8 mouse cellular contexts compared by ENCODE assay signal in genomic region chr17:45626577-45627134, GRCm38 (mm10). TPM values are rescaled to one million over a fixed set of nuclear protein-coding genes. Genes with fewer than 3 reads are reported as not detected.
A peak's percentile ranks its signal among the peaks of the same experiment; 100 is the strongest.
DNase-seq lines count a peak whose midpoint lies in the region; ATAC-seq and TF ChIP-seq lines count a peak whose summit lies in the region.

No protein-coding gene starts in this region.

- TF ChIP-seq CTCF in E14TG2a.4 (conservative IDR thresholded peaks at IDR 0.05; ENCODE audit: low read length): peak; percentile 99
- peak; percentile 88 for TF ChIP-seq CTCF in brain, embryonic 14.5 days (IDR thresholded peaks at IDR 0.05; ENCODE audit: borderline replicate concordance, extremely low read depth, insufficient read depth, insufficient read length)
- TF ChIP-seq CTCF in testis, adult 2 months (IDR thresholded peaks at IDR 0.05; ENCODE audit: control insufficient read depth, insufficient read depth, insufficient replicate concordance, low read depth, low read length): peak; percentile 69; the same call in 1 of the 2 replicates

- H3K4me3 ChIP-seq in E14TG2a.4 (replicated peaks; ENCODE audit: low read length): peak overlapping the region; percentile 74
- peak overlapping the region; percentile 14 for H3K4me3 ChIP-seq in erythroblast, embryonic 14.5 days (replicated peaks)
- H3K4me3 ChIP-seq in heart, embryonic 14.5 days (ENCODE audit: control insufficient read depth in 1 of 2, insufficient read depth in 1 of 2, low read depth in 1 of 2, low read length in 2 of 2): no peak overlapping the region
- H3K4me3 ChIP-seq in liver, embryonic 12.5 days: no peak overlapping the region
- H3K4me3 ChIP-seq in testis, adult 2 months (ENCODE audit: control insufficient read depth, low read depth, low read length): peak overlapping the region; percentile 72

- H3K4me1 ChIP-seq in E14TG2a.4 (replicated peaks; ENCODE audit: low read depth, low read length): peaks cover 88% of the 10 kb centered on the region
- H3K4me1 ChIP-seq in erythroblast, embryonic 14.5 days (ENCODE audit: control insufficient read depth): peaks cover 40% of the 10 kb centered on the region
- peaks cover 10 to 14% of the 10 kb centered on the region in 2 experiments for H3K4me1 ChIP-seq in heart, embryonic 14.5 days (ENCODE audit: control insufficient read depth in 2 of 2, insufficient read depth in 2 of 2, low read length in 2 of 2)
- peaks cover 43% of the 10 kb centered on the region for H3K4me1 ChIP-seq in liver, embryonic 12.5 days
- H3K4me1 ChIP-seq in testis, adult 2 months (ENCODE audit: control insufficient read depth, insufficient read depth, low read length): peaks cover 19% of the 10 kb centered on the region

- H3K27me3 ChIP-seq in E14TG2a.4 (ENCODE audit: insufficient read depth, low read length): no peaks in the 10 kb centered on the region
- peaks cover 34% of the 10 kb centered on the region for H3K27me3 ChIP-seq in erythroblast, embryonic 14.5 days (ENCODE audit: control insufficient read depth)
- H3K27me3 ChIP-seq in heart, embryonic 14.5 days (ENCODE audit: control insufficient read depth, insufficient read depth, low read length): no peaks in the 10 kb centered on the region
- peaks cover 27% of the 10 kb centered on the region for H3K27me3 ChIP-seq in liver, embryonic 12.5 days (replicated peaks)
- no peaks in the 10 kb centered on the region for H3K27me3 ChIP-seq in testis, adult 2 months (ENCODE audit: control insufficient read depth, insufficient read depth, low read length)

- H3K9me3 ChIP-seq in E14TG2a.4 (ENCODE audit: low read length): no peaks in the 10 kb centered on the region
- no peaks in the 10 kb centered on the region for H3K9me3 ChIP-seq in erythroblast, embryonic 14.5 days (ENCODE audit: control insufficient read depth, low read length)
- H3K9me3 ChIP-seq in heart, embryonic 14.5 days (ENCODE audit: control insufficient read depth, low read length): no peaks in the 10 kb centered on the region
- no peaks in the 10 kb centered on the region for H3K9me3 ChIP-seq in liver, embryonic 12.5 days (replicated peaks)

- WGBS in heart, embryonic 14.5 days: 23% methylated on average over 15 of the region's 15 CpGs
- 27% methylated on average over 15 of the region's 15 CpGs for WGBS in liver, embryonic 12.5 days (ENCODE audit: insufficient replicate concordance)

- H3K36me3 ChIP-seq in E14TG2a.4 (ENCODE audit: insufficient read depth, low read length): no peaks in the 10 kb centered on the region; the same call in 1 of the 2 replicates
- H3K36me3 ChIP-seq in erythroblast, embryonic 14.5 days (ENCODE audit: control insufficient read depth): no peaks in the 10 kb centered on the region
- no peaks in the 10 kb centered on the region for H3K36me3 ChIP-seq in heart, embryonic 14.5 days (ENCODE audit: control insufficient read depth, insufficient read depth, low read length)
- no peaks in the 10 kb centered on the region for H3K36me3 ChIP-seq in liver, embryonic 12.5 days
- H3K36me3 ChIP-seq in testis, adult 2 months (ENCODE audit: control insufficient read depth, insufficient read depth, low read length): no peaks in the 10 kb centered on the region

- no peak for ATAC-seq in heart, embryonic 14.5 days (ENCODE audit: insufficient number of reproducible peaks, insufficient read depth, low FRiP score, low read depth)
- peak; percentile 48 for ATAC-seq in liver, embryonic 12.5 days

- no peak overlapping the region for H3K27ac ChIP-seq in heart, embryonic 14.5 days (replicated peaks in 1 of 2; ENCODE audit: control insufficient read depth in 1 of 2, insufficient read depth in 1 of 2, low read depth in 2 of 2, low read length in 2 of 2)
- H3K27ac ChIP-seq in liver, embryonic 12.5 days: no peak overlapping the region
- no peak overlapping the region for H3K27ac ChIP-seq in testis, adult 2 months (ENCODE audit: control insufficient read depth, insufficient read depth, low read depth, low read length)

- peak overlapping the region; percentile 49 for H3K4me2 ChIP-seq in heart, embryonic 14.5 days (ENCODE audit: low read length)
- H3K4me2 ChIP-seq in liver, embryonic 12.5 days: peak overlapping the region; percentile 38

- peak; percentile 89 for DNase-seq in brain, embryonic 14.5 days (ENCODE audit: low read depth)
- DNase-seq in kidney, postnatal 25 days: peak; percentile 62 to 79
- DNase-seq in natural killer cell, adult 2 months (ENCODE audit: low spot score in 2 of 2): peak; percentile 44 to 63

- H3K9ac ChIP-seq in heart, embryonic 14.5 days (ENCODE audit: low read length): peak overlapping the region; percentile 6; the same call in 1 of the 2 replicates
- peak overlapping the region; percentile 2; the same call in 1 of the 2 replicates for H3K9ac ChIP-seq in liver, embryonic 12.5 days

- TF ChIP-seq POLR2A in brain, embryonic 14.5 days (IDR thresholded peaks at IDR 0.05; ENCODE audit: borderline replicate concordance, extremely low read depth, insufficient read depth, insufficient read length, poor library complexity, severe bottlenecking): no peak
- no peak for TF ChIP-seq POLR2A in testis, adult 2 months (IDR thresholded peaks at IDR 0.05; ENCODE audit: control insufficient read depth, low read depth, low read length)

RNA-seq across cellular contexts. Expression of gene Mymx, which starts 24.8 kb away (rescaled TPM):
- polyA plus RNA-seq in brain, embryonic 14.5 days (2012; rRNA removed): 0.42 and 0.92 TPM in 2 replicates
- polyA plus RNA-seq in erythroblast, embryonic 14.5 days (2012): 0.44 TPM in 1 of 2 replicates, not detected in the other
- polyA plus RNA-seq in heart, embryonic 14.5 days (2014; fragmentation: Nextera tagmentation; extraction: Ambion mirVana): not detected in 2 replicates
- polyA plus RNA-seq in liver, embryonic 12.5 days (2016; fragmentation: Nextera tagmentation; extraction: Ambion mirVana): 0.33 TPM in 1 of 2 replicates, not detected in the other
- polyA plus RNA-seq in testis, adult 2 months (2012; rRNA removed): 3.4 and 4.4 TPM in 2 replicates

RNA-seq across cellular contexts. Expression of gene Slc29a1, which starts 27.2 kb away (rescaled TPM):
- 43.6 and 60.9 TPM in 2 replicates for polyA plus RNA-seq in brain, embryonic 14.5 days (2012; rRNA removed)
- 77.5 and 78.0 TPM in 2 replicates for polyA plus RNA-seq in erythroblast, embryonic 14.5 days (2012)
- 84.7 and 87.8 TPM in 2 replicates for polyA plus RNA-seq in heart, embryonic 14.5 days (2014; fragmentation: Nextera tagmentation; extraction: Ambion mirVana)
- polyA plus RNA-seq in liver, embryonic 12.5 days (2016; fragmentation: Nextera tagmentation; extraction: Ambion mirVana): 260 and 267 TPM in 2 replicates
- 138 and 143 TPM in 2 replicates for polyA plus RNA-seq in testis, adult 2 months (2012; rRNA removed)

RNA-seq across cellular contexts. Expression of gene Capn11, which starts 32.5 kb away (rescaled TPM):
- 0.13 and 0.62 TPM in 2 replicates for polyA plus RNA-seq in brain, embryonic 14.5 days (2012; rRNA removed)
- 0.01 TPM in 1 of 2 replicates, not detected in the other for polyA plus RNA-seq in erythroblast, embryonic 14.5 days (2012)
- polyA plus RNA-seq in heart, embryonic 14.5 days (2014; fragmentation: Nextera tagmentation; extraction: Ambion mirVana): 0.12 TPM in 1 of 2 replicates, not detected in the other
- 0.38 and 0.39 TPM in 2 replicates for polyA plus RNA-seq in liver, embryonic 12.5 days (2016; fragmentation: Nextera tagmentation; extraction: Ambion mirVana)
- 28.2 and 28.4 TPM in 2 replicates for polyA plus RNA-seq in testis, adult 2 months (2012; rRNA removed)

RNA-seq across cellular contexts. Expression of gene Hsp90ab1, which starts 53.6 kb away (rescaled TPM):
- 677 and 1,066 TPM in 2 replicates for polyA plus RNA-seq in brain, embryonic 14.5 days (2012; rRNA removed)
- 36.9 and 62.9 TPM in 2 replicates for polyA plus RNA-seq in erythroblast, embryonic 14.5 days (2012)
- polyA plus RNA-seq in heart, embryonic 14.5 days (2014; fragmentation: Nextera tagmentation; extraction: Ambion mirVana): 1,215 and 1,233 TPM in 2 replicates
- 1,007 and 1,098 TPM in 2 replicates for polyA plus RNA-seq in liver, embryonic 12.5 days (2016; fragmentation: Nextera tagmentation; extraction: Ambion mirVana)
- polyA plus RNA-seq in testis, adult 2 months (2012; rRNA removed): 99.1 and 109 TPM in 2 replicates

RNA-seq across cellular contexts. Expression of gene Mrpl14, which starts 59.5 kb away (rescaled TPM):
- 74.8 and 101 TPM in 2 replicates for polyA plus RNA-seq in brain, embryonic 14.5 days (2012; rRNA removed)
- 60.8 and 73.7 TPM in 2 replicates for polyA plus RNA-seq in erythroblast, embryonic 14.5 days (2012)
- 148 and 155 TPM in 2 replicates for polyA plus RNA-seq in heart, embryonic 14.5 days (2014; fragmentation: Nextera tagmentation; extraction: Ambion mirVana)
- 148 and 151 TPM in 2 replicates for polyA plus RNA-seq in liver, embryonic 12.5 days (2016; fragmentation: Nextera tagmentation; extraction: Ambion mirVana)
- polyA plus RNA-seq in testis, adult 2 months (2012; rRNA removed): 15.4 and 18.8 TPM in 2 replicates

Comparison
In these comparisons a context has a peak if more than half of its experiments do, and no peak if none do; other contexts are left out.
1. H3K4me3 ChIP-seq: peak in E14TG2a.4 (single experiment), erythroblast, embryonic 14.5 days (single experiment) and testis, adult 2 months (single experiment); none in heart, embryonic 14.5 days (0 of 2) and liver, embryonic 12.5 days (single experiment).
2. RNA of gene Capn11, which starts 32.5 kb away (polyA plus RNA-seq): 28.2 to 28.4 TPM in testis, adult 2 months; 0.13 to 0.62 TPM in brain, embryonic 14.5 days, 0.38 to 0.39 TPM in liver, embryonic 12.5 days, 0.12 TPM in heart, embryonic 14.5 days and 0.01 TPM in erythroblast, embryonic 14.5 days; every median in the first group is over 10 times any median in the second.
3. Peak in every context shown above with its lines, with median percentiles within 50 percentile points of each other: CTCF ChIP-seq and DNase-seq.